Mouse (Mus musculus) hindbrain, embryonic 11.5 days (tissue): ENCODE data around the gene Lrrfip2. TPM values are rescaled to one million over a fixed set of nuclear protein-coding genes. Genes with fewer than 3 reads are reported as not detected.

Experiments
- ATAC-seq: fragments of 200-750 bp; cut with Nextera tagmentation; 2 replicates; pipeline ENCODE4 v1.8.0; 2017; ENCODE audit warnings: mild to moderate bottlenecking, moderate TSS enrichment, moderate library complexity; ENCODE audit not compliant: low FRiP score
- DNase-seq: peaks from one replicate; pipeline ENCODE4 v3.0.0-alpha.2; 2015; ENCODE audit warnings: low spot score
- H3K27ac ChIP-seq: fragments of 300-500 bp; sonication (generic); 2 replicates; pipeline ENCODE4 v1.5.1; 2014; ENCODE audit warnings: mild to moderate bottlenecking, low read depth, low read length
- H3K27me3 ChIP-seq: fragments of 300-500 bp; sonication (generic); 2 replicates; pipeline ENCODE4 v1.6.1; 2014; ENCODE audit warnings: mild to moderate bottlenecking, low read length, moderate library complexity, mixed read lengths; ENCODE audit not compliant: control insufficient read depth, insufficient read depth
- H3K36me3 ChIP-seq: fragments of 300-500 bp; sonication (generic); 2 replicates; pipeline ENCODE4 v1.6.1; 2014; ENCODE audit warnings: mild to moderate bottlenecking, low read length, moderate library complexity, mixed read lengths; ENCODE audit not compliant: control insufficient read depth, insufficient read depth
- H3K4me1 ChIP-seq: fragments of 300-500 bp; sonication (generic); replicated peaks from 2 replicates; pipeline ENCODE4 v1.6.1; 2014; ENCODE audit warnings: low read length, mixed read lengths; ENCODE audit not compliant: control insufficient read depth, insufficient read depth
- H3K4me2 ChIP-seq: fragments of 300-500 bp; sonication (generic); replicated peaks from 2 replicates; pipeline ENCODE4 v1.6.1; 2014; ENCODE audit warnings: mild to moderate bottlenecking, low read depth, low read length
- H3K4me3 ChIP-seq: fragments of 300-500 bp; sonication (generic); 2 replicates; pipeline ENCODE4 v1.5.1; 2014; ENCODE audit warnings: low read depth, low read length
- H3K9ac ChIP-seq: fragments of 300-500 bp; sonication (generic); 2 replicates; pipeline ENCODE4 v1.6.1; 2014; ENCODE audit warnings: low read depth, low read length
- H3K9me3 ChIP-seq: fragments of 300-500 bp; sonication (generic); 2 replicates; pipeline ENCODE4 v1.6.1; 2016; ENCODE audit warnings: low read length; ENCODE audit not compliant: control insufficient read depth
- WGBS: fragments of 180-500 bp; shearing (Covaris S2); extraction: QIAGEN DNeasy Blood & Tissue Kit; methylation state at CpG from one replicate; pipeline ENCODE4 v1.1.7; 2014; 5-methylcytosine and 5-hydroxymethylcytosine counted together
- polyA plus RNA-seq: library from polyadenylated mRNA; unstranded; fragments of >200 nt; fragmentation: Nextera tagmentation; extraction: Ambion mirVana; gene quantifications from 2 replicates; pipeline ENCODE4 v1.2.1, GENCODE M21; 2014

The Lrrfip2 gene
- polyA plus RNA-seq, 1 experiment from 2014 or later: 57.4 TPM

- ATAC-seq (no peak), DNase-seq (no peak)
- Histone ChIP-seq H3K27me3 (no peaks in the 10 kb centered on the region; the same call in 1 of the 2 replicates), H3K4me2 (no peak overlapping the region), H3K4me3 (no peak overlapping the region), H3K9ac (no peak overlapping the region), H3K27ac (no peak overlapping the region), H3K4me1 (0 out of 2 replicates have a peak, but pooled peaks cover 2% of the 10 kb centered on the region), H3K9me3 (no peaks in the 10 kb centered on the region), H3K36me3 (no peaks in the 10 kb centered on the region)
- WGBS: 30% methylated on average over 3 of the region's 3 CpGs
These were observed 30.3 kb upstream of the Lrrfip2 start for GRCm38 (mm10) chr9:111086995-111087606.

- Histone ChIP-seq H3K27ac (no peak overlapping the region), H3K4me1 (0 out of 2 replicates have a peak, but pooled peaks cover 2% of the 10 kb centered on the region), H3K9ac (no peak overlapping the region), H3K4me3 (no peak overlapping the region), H3K36me3 (no peaks in the 10 kb centered on the region), H3K27me3 (no peaks in the 10 kb centered on the region; the same call in 1 of the 2 replicates), H3K9me3 (no peaks in the 10 kb centered on the region), H3K4me2 (no peak overlapping the region)
- 5% methylated on average over 5 of the region's 5 CpGs for WGBS
- DNase-seq: no peak
- no peak for ATAC-seq
These were observed 29.4 kb upstream of the Lrrfip2 start for GRCm38 (mm10) chr9:111087960-111088359.

GRCm38 (mm10) chr9:111088886-111089285 is 28.5 kb upstream of the Lrrfip2 start:
- Histone ChIP-seq H3K9ac (no peak overlapping the region), H3K9me3 (no peaks in the 10 kb centered on the region), H3K4me3 (no peak overlapping the region), H3K36me3 (no peaks in the 10 kb centered on the region), H3K4me2 (no peak overlapping the region), H3K4me1 (0 out of 2 replicates have a peak, but pooled peaks cover 2% of the 10 kb centered on the region), H3K27ac (no peak overlapping the region), H3K27me3 (no peaks in the 10 kb centered on the region; the same call in 1 of the 2 replicates)
- 37% methylated on average over 7 of the region's 7 CpGs for WGBS
- no peak for ATAC-seq
- DNase-seq: no peak

GRCm38 (mm10) chr9:111092657-111093056 is 24.7 kb upstream of the Lrrfip2 start:
- Histone ChIP-seq H3K4me1 (0 out of 2 replicates have a peak, but pooled peaks cover 2% of the 10 kb centered on the region), H3K27ac (no peak overlapping the region), H3K27me3 (no peaks in the 10 kb centered on the region; the same call in 1 of the 2 replicates), H3K9me3 (no peaks in the 10 kb centered on the region), H3K9ac (no peak overlapping the region), H3K4me3 (no peak overlapping the region), H3K4me2 (no peak overlapping the region), H3K36me3 (no peaks in the 10 kb centered on the region)
- ATAC-seq (no peak), DNase-seq (no peak)
- WGBS: 70% methylated on average over 9 of the region's 9 CpGs

GRCm38 (mm10) chr9:111093094-111093493 is 24.3 kb upstream of the Lrrfip2 start:
- WGBS: 36% methylated on average over 5 of the region's 5 CpGs
- no peaks in the 10 kb centered on the region for H3K36me3 ChIP-seq
- 0 out of 2 replicates have a peak, but pooled peaks cover 2% of the 10 kb centered on the region for H3K4me1 ChIP-seq
- no peak overlapping the region for H3K4me2 ChIP-seq
- H3K4me3 ChIP-seq: no peak overlapping the region
- no peak for ATAC-seq
- H3K9ac ChIP-seq: no peak overlapping the region
- no peak overlapping the region for H3K27ac ChIP-seq
- peak; percentile 65 for DNase-seq
- no peaks in the 10 kb centered on the region for H3K9me3 ChIP-seq
- H3K27me3 ChIP-seq: no peaks in the 10 kb centered on the region; the same call in 1 of the 2 replicates

- WGBS: 84% methylated on average over 5 of the region's 5 CpGs
- H3K4me1 ChIP-seq: no peaks in the 10 kb centered on the region
- no peak overlapping the region for H3K4me3 ChIP-seq
- H3K4me2 ChIP-seq: no peak overlapping the region
- ATAC-seq: no peak
- no peaks in the 10 kb centered on the region for H3K27me3 ChIP-seq
- no peaks in the 10 kb centered on the region for H3K9me3 ChIP-seq
- no peak for DNase-seq
- no peak overlapping the region for H3K9ac ChIP-seq
- H3K27ac ChIP-seq: no peak overlapping the region
- H3K36me3 ChIP-seq: no peaks in the 10 kb centered on the region
These were observed 22.8 kb upstream of the Lrrfip2 start for GRCm38 (mm10) chr9:111094626-111095025.

- Histone ChIP-seq H3K27ac (no peak overlapping the region), H3K27me3 (no peaks in the 10 kb centered on the region), H3K9ac (no peak overlapping the region), H3K36me3 (no peaks in the 10 kb centered on the region), H3K4me1 (no peaks in the 10 kb centered on the region), H3K4me3 (no peak overlapping the region), H3K9me3 (no peaks in the 10 kb centered on the region), H3K4me2 (no peak overlapping the region)
- no peak for DNase-seq
- WGBS: 82% methylated on average over 7 of the region's 7 CpGs
- no peak for ATAC-seq
These were observed 21.7 kb upstream of the Lrrfip2 start for GRCm38 (mm10) chr9:111095710-111096109.

- H3K4me2 ChIP-seq: no peak overlapping the region
- no peaks in the 10 kb centered on the region for H3K36me3 ChIP-seq
- no peaks in the 10 kb centered on the region for H3K27me3 ChIP-seq
- H3K4me1 ChIP-seq: no peaks in the 10 kb centered on the region
- H3K27ac ChIP-seq: no peak overlapping the region
- H3K9me3 ChIP-seq: no peaks in the 10 kb centered on the region
- no peak overlapping the region for H3K9ac ChIP-seq
- DNase-seq: no peak
- H3K4me3 ChIP-seq: no peak overlapping the region
- WGBS: 89% methylated on average over 16 of the region's 16 CpGs
- no peak for ATAC-seq
These were observed 20.7 kb upstream of the Lrrfip2 start for GRCm38 (mm10) chr9:111096419-111097326.
